Mouse (Mus musculus) kidney, adult 9 months (tissue): Measurements from ENCODE around the gene Hmg20b.
A peak's percentile ranks its signal among the peaks of the same experiment; 100 is the strongest.

Experiments
- DNase-seq: peaks from one replicate; pipeline ENCODE4 v3.0.0; 2022

The Hmg20b gene

GRCm38 (mm10) chr10:81323791-81324530 lies 26.3 kb downstream of the Hmg20b start:
- DNase-seq: no peak

GRCm38 (mm10) chr10:81323141-81323775 lies 27.0 kb downstream of the Hmg20b start:
- DNase-seq: peak; percentile 45

GRCm38 (mm10) chr10:81322444-81322843 lies 27.8 kb downstream of the Hmg20b start:
- DNase-seq: peak; percentile 33

- no peak for DNase-seq
Measured at GRCm38 (mm10) chr10:81321436-81321835, 28.8 kb downstream of the Hmg20b start.

GRCm38 (mm10) chr10:81320550-81321347 lies 29.5 kb downstream of the Hmg20b start, which contains the start of gene Cactin:
Cactin (plus strand) TSS chr10:81321103.
- DNase-seq: peak; percentile 100

- no peak for DNase-seq
Measured at GRCm38 (mm10) chr10:81319741-81320549, 30.3 kb downstream of the Hmg20b start.

- DNase-seq: peak; percentile 43
Measured at GRCm38 (mm10) chr10:81319330-81319699, 31.0 kb downstream of the Hmg20b start.

- peak; percentile 48 for DNase-seq
Measured at GRCm38 (mm10) chr10:81318589-81319329, 31.5 kb downstream of the Hmg20b start.

- DNase-seq: peak; percentile 75
Measured at GRCm38 (mm10) chr10:81317273-81317672, 33.0 kb downstream of the Hmg20b start.

- peak; percentile 61 for DNase-seq
Measured at GRCm38 (mm10) chr10:81316338-81317060, 33.8 kb downstream of the Hmg20b start.

GRCm38 (mm10) chr10:81315587-81315986 lies 34.7 kb downstream of the Hmg20b start:
- DNase-seq: no peak

- peak; percentile 21 for DNase-seq
Measured at GRCm38 (mm10) chr10:81314201-81314600, 36.1 kb downstream of the Hmg20b start.

GRCm38 (mm10) chr10:81313581-81313980 lies 36.7 kb downstream of the Hmg20b start:
- DNase-seq: no peak

- DNase-seq: no peak
Measured at GRCm38 (mm10) chr10:81309571-81309970, 40.7 kb downstream of the Hmg20b start.

GRCm38 (mm10) chr10:81306837-81307682 lies 43.2 kb downstream of the Hmg20b start:
- DNase-seq: no peak

- no peak for DNase-seq
Measured at GRCm38 (mm10) chr10:81306173-81306668, 44.1 kb downstream of the Hmg20b start.

- no peak for DNase-seq
Measured at GRCm38 (mm10) chr10:81305663-81306062, 44.6 kb downstream of the Hmg20b start.

- no peak for DNase-seq
Measured at GRCm38 (mm10) chr10:81304597-81305238, 45.6 kb downstream of the Hmg20b start.

GRCm38 (mm10) chr10:81303761-81304160 lies 46.5 kb downstream of the Hmg20b start:
- no peak for DNase-seq
